Mouse (Mus musculus) retina, postnatal 1 day (tissue): ENCODE results near the gene Elp5.
"Not testable (repeated sequence)": the region's sequence is repeated elsewhere in the genome, so short reads cannot be mapped to it uniquely, and the experiment has no call there.

Experiments
- DNase-seq: peaks from one replicate; pipeline ENCODE4 v3.0.0-alpha.2; 2012

Elp5 gene

DNA sequence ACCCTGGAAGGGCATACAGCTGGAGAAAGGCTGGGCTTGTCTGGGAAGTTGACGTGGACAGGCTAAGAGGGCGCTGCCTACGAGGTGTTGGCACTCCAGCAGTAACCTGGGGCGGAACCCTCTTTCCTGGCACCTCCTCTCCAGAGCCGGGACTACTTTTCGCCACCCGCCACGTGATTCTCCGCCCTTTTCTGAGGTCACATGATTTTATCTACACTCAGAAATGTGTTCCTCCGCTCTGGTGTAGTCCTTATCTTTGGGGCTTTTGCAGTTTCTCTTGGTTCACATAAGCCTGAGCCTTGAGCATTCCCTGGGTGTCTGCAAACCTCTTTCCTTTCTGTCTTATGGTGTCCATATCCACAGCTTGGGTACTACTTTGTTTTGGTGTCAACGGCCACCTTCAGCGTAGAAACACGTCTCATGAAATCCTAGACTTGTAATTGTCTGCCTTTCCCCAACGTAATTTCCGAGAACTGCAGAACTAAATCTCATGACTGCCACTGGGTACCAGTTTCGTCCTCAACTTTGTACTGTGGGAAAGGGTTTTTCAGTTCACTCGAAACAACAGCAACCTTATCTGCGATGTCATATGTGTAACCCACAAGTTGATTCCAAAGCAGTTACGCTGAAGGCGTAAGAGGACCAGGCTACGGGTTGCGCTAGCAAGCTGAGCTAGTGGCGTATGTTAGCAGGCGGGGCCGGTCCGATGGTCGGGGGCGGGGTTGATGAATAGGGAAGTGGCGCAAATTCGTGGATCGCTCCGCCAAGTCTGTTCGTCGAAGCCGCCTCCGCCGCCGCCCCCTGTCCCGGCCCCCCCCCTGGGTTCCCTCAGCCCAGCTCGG is 8.8 kb upstream of the Elp5 start, which contains the start of gene Gabarap:
Gene Gabarap (plus strand): TSS at position 294 of the 842 bp plus-strand sequence.
- peak; percentile 98 for DNase-seq

DNA sequence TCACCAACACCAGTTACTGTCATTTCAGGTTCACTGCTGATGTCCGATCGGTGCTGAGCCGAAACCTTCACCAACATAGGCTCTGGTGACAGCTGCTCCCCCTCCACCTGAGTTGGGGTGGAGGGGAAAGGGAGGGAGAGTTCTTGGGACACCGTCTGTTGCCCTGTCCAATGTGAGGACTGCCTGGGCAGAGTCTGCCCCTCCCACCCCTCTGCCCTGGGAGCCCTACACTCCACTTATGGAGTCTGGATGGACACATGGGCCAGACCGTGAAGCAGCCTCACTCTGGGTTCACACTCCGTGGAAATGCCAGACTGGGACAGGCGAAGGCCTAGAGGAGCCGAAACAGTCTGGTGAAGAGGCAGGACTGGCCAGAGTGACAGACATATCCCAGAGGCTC is 7.6 kb upstream of the Elp5 start:
- DNase-seq, result no peak

DNA sequence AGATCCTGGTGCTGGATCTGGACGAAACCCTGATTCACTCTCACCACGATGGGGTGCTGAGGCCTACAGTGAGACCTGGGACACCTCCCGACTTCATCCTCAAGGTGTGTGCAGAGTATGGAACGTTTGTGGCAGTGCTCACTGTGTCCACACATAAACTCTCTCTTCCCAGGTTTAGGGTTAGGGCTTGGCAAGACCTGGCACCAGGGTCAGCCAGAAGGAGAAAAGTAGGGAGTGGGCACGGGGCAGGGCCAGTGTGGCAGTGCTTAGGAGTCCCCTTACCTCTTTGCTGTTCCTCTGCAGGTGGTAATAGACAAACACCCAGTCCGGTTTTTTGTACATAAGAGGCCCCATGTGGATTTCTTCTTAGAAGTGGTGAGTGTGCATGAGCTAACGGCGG is 2.1 kb upstream of the Elp5 start:
- no peak for DNase-seq

DNA sequence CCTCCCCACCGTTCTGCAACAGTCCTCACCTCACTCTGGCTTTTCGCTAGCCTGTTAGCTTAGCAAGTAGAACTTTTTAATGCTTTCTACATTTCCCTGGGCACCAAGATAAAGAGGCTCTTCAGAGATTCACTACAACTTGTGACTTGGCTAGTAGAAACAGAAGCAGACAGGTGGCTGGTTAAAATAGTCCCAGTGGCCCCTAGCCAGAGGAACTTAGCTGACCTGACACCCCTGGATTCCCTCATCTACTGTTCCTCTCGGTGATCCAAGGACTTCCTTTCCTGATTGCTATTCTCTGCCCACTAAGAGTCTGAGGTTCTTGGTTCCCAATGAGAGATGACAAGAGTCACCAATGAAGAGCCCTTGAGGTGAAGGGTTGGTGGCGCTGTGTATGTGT is 1.1 kb upstream of the Elp5 start:
- DNase-seq, result no peak

DNA sequence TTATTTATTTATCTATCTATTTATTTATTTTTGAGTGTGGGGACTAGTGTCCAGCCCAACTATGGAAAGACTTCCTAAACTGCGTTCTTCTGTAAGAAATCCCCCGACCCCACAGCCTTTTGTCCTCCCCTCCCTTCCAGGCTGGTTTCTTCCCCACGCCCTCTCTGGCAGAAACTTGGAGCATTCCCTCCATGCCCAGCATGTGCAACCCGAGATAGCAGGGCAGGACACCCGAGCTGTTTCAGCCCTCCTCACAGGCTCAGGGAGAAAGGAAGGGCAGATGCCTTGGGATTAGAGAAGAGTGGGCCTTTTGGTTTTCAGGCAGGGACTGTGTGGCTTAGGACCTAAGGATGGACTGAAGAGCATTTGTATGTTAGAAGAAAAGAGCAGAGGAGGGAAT is 560 bp upstream of the Elp5 start:
- no peak for DNase-seq

DNA sequence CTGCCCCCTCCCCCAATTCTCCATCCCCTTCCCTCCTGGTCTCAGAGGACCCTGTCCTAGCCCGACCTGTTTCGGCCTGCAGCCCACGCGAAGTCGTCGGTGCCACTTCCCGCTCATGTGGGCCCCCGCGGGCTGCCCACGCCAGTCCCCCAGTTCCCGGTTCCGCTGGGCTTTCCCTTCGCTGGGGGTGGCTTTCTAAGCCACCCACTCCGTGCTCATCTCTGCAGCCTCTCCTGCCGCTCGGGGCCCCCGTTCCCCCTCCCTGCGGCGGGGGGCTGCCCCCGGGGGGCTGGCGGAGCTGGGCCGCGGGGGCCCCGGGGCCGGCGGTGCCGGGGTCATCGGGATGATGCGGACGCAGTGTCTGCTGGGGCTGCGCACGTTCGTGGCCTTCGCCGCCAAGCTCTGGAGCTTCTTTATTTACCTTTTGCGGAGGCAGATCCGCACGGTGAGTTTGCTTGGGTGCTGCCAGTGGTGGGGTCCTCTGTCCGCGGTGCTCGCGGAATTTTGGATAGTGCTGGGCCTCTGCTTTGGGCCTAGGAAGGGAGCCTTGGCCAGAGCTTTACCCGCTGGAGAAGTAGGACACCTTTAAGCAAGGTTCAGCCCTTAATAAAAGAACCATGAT is 1.1 kb downstream of the Elp5 start, which contains the start of gene Ctdnep1:
Gene Ctdnep1 (plus strand): TSS at position 16 of the 622 bp plus-strand sequence.
- no peak for DNase-seq

DNA sequence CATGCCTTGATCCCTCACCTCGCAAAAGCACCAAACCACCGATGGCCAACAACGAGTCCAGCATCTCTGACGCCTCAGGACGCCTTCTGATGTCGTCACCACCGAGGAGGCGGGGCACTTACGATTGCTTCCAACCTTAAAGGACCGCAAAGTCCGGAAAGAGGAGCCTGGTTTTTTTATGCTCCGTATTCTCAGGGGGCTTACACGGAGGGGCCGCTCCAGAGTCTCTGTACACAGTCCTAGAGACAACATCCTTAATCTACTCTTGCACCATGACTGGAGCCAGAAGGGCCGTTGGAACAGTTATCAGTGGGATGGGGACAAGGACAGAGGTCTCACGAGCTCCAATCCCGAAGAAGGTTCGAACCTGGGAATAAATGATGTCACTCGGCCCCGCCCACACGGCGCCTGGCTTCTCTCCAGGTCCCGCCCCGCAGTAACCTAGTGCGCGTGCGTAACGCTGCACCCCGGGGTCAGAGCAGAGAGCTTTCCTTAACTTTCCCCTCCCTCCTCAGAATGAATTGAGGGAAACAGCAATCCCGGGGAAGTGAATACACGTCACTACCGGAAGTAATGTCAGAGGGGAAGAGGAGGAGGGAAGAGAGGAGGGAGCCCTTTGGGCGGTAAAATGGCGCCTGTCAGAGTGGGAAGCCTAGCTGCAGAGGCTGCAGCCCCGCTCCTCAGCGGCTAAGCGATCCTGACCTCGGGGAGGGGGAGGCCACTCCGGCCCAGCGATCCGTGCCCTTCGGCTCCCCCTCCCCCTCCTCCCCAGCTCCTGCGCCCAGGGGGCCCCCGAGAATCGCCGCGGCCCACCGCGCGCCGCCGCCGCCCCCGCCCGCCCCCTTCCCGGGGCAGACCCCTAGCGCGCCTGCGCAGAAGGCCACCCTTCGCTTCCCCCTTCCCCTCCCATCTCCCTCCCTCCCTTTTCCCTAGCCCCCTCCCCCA is 1.8 kb downstream of the Elp5 start:
- peak; percentile 100 for DNase-seq

DNA sequence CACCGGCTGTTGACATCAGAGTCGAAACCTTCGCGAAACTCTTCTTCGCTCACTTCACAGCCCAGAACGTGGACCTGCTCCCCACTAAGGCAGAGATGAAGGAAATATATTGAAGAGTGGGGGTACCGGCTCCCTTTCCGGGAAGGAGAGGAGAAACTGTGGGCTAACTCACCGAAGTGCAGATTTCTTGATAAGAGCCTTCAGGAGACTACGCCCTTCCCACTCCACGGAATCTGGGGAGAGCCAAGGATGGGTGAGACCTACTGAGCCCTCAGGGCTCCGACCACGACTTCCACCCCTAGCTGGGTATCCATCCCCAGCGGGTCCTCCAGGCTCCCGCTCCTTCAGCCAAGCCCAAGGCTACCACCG is 2.5 kb downstream of the Elp5 start:
- no peak for DNase-seq

DNA sequence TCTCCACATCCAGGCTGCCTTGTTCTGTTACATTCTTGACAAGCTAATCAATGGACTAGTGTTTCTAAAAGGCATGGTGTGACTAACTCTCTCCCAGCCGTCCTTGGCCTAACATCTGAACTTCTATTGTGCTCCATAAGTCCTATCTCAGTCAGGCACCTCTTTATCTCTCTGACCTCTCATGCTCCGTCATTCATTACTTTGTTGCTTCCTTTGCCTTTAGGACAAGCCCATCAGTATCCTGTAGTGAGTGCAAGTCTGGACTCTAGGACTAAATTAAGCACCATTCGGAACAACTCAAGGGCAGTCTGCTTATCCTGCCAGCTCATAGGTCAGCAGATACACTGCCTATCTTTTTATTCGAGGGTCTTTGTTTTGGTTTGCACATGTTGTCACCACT is 6.0 kb downstream of the Elp5 start:
- no peak for DNase-seq

DNA sequence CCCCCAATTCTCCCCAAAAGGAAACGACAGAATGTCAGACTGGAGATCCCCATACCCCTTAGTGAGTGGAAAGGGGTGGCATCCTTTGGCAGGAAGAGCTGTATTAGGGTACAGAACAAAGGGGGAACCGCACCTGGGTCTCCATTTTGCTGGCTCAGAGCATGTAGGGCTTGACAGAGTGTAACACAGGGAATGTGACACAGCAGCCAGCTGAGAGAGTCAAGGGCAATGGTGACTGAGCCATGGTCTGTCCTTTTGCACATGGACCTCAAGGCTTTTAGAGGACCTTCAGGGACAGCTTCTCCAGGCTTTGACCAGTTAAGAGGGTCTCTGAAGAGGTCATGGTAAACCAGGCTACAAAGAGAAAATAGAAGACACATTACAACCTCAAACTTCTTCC is 7.4 kb downstream of the Elp5 start:
- no peak for DNase-seq

DNA sequence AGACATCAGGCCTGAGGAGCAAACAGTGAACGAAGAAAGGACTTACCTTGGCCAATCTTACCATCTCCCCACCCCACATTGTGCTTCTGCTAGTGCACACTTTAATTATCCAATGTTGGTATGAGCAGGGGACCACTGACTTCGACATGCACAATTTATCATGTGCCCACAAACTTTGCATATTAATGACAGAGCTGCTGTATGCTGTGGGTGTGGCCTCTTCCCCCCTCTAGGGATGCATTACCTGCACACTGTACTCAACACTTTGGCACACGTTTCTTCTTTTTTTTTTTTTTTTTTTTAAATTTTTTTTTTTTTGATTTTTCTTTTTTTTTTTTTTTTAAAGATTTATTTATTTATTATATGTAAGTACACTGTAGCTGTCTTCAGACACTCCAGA is 11.5 kb downstream of the Elp5 start:
- DNase-seq, result no peak

DNA sequence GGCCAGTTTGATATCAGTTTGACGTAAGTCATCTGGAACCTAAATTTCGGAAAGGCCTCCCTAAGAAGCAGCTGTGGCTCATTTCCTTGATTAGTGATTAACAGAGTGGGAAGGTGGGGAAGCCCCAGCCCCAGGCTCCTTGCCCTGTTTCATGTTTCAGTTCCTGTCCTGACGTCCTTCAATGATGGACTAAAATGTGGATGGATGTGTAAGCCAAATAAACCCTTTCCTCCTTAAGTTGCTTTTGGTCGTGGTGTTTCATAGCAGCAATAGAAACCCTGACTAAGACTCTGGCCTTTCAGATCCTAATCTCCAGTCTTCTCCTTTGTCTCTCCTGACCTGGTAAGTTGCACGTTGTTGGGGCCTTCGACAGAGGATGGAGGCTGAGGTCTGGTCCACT is 12.1 kb downstream of the Elp5 start:
- no peak for DNase-seq

DNA sequence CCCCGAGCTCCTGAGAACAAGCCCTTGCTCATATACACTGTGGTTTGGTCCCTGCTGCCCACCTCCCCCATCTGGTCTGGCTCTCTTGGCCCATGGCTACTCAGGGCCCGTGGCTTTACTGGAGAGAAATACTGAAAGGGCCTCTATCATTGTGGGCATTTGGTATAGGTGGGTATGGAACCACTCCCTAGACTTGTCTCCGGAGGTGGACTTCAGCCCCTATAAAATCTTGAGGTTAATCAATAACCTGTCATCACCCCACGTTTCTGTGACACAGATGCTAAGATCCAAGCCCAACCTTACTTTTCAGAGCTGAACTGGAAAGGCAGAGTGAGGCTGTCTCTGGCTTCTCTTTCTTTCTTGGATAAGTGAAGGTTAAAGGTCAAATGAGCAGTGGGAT is 13.5 kb downstream of the Elp5 start:
- no peak for DNase-seq

DNA sequence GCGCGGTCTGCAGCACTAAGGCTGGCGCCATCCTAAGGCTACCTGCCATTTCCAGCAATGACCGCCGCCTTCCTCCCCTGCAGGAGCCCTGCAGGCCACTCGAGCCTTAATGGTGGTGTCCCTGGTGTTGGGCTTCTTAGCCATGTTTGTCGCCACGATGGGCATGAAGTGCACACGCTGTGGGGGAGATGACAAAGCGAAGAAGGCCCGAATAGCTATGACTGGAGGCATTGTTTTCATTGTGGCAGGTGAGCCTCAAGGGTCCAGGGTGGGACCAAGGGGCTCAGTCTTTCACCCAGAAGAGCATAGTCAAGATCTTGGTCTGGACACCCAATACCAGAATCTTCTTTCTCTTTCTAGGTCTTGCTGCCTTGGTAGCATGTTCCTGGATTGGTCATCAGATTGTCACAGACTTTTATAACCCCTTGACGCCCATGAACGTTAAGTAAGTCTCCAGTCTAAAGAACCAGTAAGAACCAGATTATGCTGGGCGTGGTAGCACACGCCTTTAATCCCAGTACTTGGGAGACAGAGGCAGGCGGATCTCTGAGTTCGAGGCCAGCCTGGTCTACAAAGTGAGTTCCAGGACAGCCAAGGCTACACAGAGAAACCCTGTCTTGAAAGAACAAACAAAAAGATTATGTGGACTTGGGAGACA is 15.3 kb downstream of the Elp5 start:
- no peak for DNase-seq

DNA sequence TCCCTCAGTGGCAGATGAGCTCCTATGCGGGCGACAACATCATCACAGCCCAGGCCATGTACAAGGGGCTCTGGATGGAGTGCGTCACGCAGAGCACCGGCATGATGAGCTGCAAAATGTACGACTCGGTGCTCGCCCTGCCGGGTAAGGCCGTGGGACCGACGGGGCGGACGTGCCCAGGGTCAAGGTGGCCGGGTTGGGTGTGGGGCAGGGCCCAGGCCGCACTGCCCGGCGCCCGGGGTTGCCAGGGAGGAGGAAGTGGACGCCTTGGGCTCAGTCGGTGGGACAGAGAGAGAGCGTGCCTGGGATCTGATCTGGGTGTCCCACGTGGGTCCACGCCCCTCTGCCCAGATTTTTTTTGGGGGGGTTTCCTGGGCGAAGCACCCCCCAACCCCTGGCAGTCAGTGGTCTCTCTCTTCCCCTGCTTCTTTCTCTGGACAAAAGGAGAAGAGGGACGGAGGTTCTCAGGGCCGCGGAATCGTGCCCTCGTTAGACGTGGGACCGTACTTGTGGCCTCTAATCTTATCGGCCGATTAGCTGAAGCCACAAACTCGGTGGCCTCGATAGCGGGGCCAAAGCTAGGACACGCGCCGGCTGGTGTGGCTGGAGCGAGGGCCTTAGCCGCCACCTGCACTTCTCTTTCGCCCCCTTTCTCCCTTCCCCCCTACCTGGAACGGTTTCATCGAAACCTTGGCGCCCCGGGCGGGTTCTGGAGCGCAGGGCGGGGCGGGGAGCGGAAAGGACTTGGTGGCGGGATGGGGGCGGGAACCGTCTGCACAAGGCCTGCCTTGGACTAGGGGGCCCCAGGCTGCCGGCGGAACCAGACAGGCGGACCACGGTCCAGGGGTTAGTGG is 16.1 kb downstream of the Elp5 start:
- DNase-seq, result peak; percentile 51

DNA sequence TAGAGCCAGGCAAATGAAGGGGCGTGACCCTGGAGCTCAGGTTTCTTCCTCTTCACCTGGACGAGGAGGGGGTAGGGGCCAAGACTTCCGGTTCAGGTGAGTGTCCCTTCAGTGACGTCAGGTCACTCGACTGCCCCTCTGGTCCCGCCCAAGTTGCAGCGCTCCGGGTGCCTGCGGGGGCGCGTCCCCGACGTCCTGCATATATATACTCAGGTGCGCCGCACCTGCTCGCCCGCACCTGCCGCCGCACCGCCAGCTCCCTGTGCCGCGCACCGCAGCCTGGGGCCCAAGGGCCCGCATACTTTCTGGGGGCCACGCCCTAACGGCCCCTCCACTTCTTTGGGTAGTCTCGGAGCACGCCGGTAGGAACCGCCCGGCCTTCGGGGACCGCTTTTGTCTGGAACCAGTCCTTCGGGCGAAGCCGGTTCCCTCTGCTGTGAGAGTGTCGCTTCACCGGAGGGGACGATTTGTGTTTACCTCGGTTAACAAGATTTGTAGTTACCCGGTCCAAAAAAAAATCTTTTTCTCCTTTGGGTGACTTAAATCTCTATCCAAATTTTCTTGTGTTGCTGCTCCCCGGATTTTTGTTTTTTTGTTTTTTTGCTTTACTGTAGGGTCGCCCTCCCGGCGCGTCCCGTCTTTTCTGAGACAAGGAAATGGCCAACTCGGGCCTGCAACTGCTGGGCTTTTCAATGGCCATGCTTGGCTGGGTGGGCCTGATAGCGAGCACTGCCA is 16.9 kb downstream of the Elp5 start:
- peak; percentile 6 for DNase-seq

DNA sequence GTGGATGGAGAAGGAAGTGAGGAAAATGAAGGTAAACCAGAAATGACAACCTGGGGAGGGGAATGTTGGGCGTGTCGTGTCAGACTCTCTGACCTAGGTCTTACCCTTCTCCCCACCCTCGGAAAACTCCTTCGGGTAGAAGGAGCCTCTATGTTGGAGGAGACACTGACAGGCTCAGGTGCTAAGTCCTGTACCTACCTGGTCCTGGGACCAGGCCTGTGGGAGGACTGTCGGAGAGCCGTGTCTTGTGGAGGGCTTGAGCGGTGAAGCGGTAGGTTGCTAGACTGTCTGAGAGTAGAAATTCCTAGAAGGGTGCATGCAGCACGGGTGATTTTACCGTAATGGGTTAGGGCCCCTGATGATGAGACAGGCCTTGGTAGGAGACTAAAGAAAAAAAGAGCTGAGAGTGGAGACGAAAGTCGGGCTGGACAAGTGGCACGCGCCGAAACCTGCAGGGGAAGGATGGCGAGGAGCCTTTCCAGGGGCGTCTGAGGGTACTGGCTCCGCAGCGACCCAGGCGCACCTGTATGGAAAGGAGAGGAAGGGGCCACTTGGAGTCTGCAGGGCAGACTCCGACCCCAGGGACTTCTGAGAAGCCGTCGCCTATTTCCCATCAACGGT is 17.6 kb downstream of the Elp5 start, which contains the start of gene Cldn7:
Gene Cldn7 (plus strand): TSS at position 130 of the 621 bp plus-strand sequence.
- DNase-seq, result no peak

DNA sequence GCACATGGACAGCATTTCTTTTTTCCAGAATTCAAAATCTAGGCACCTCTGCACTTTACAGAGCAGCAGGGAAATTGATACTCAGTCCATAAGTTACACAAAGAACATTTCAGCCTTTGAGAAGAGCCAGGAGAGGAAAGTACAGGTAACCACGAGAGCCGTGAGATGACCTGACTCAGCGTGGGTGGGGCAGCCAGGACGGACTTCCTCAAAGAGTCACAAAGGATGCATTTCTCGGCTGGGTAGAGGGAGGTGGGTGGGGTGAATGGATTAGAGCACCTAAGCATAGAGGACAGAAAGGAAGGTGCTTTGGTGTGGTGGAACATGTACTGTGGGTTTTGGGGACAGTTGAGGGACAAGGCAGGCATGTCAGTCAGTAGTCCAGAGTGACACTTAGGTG is 20.5 kb downstream of the Elp5 start:
- DNase-seq, result no peak

DNA sequence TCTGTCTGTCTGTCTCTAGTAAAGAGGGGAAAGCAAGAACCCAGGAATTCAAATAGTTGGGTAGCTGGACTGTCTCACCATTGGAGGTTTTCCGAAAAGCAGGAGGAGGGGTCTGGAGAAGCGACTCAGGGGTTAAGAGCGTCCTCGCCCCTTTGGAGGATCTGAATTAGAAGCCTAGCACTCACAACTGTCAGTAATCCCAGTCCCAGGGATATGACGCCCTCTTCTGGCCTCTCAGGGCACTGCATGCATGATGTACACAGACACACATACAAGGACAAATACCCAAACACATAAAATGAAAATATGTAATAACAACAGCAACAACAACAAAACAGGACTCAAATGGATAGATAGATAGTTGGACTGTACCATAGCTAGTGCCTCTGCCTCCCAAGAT is 21.7 kb downstream of the Elp5 start:
- DNase-seq, result peak; percentile 44

DNA sequence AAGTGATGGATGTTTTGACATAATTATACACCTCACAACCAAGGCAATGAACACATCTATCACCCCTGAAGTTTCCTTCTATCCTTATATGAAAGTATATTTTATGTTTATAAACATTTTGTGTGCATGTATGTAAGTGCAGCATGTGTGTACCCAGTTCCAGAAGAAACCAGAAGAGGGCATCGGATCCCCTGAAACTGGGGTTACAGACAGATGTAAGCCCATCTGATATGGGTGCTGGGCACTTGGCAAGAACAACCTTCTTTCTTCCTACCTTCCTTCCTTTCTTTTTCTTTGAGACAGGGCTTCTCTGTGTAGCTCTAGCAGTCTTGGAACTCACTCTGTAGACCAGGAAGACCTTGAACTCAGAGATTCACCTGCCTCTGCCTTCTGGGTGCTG is 26.1 kb downstream of the Elp5 start:
- no peak for DNase-seq

DNA sequence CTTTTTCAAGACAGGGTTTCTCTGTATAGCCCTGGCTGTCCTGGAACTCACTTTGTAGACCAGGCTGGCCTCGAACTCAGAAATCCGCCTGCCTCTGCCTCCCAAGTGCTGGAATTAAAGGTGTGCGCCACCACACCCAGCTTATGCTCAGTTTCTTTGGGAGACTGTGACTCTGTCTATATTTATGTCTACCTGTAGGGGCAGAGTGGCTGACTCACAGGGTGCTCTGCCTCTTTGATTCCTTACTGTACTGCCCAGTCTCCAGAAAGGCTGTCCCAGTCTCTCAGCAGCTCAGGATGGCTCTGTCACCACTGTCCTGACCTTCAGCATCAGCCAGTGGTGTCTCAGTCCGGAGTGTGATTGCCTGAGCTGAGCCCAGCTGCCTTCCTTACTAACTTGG is 26.7 kb downstream of the Elp5 start:
- not testable (repeated sequence) for DNase-seq
